Mouse (Mus musculus) kidney, adult 8-10 months (tissue): ENCODE data around the gene Gm21762.
"Not testable (repeated sequence)": the region's sequence is repeated elsewhere in the genome, so short reads cannot be mapped to it uniquely, and the experiment has no call there.

Source experiments
- DNase-seq, 2 experiments: peaks; one replicate each; pipeline ENCODE4 v3.0.0; 2022

The Gm21762 gene

GRCm38 (mm10) chr13:120215847-120216246 is at the start of gene Gm21762:
Gm21762 (minus strand) TSS chr13:120215947.
- DNase-seq: not testable (repeated sequence)

GRCm38 (mm10) chr13:120262870-120263269 is 47.1 kb upstream of the Gm21762 start, which contains the start of gene AF067061:
AF067061 (plus strand) TSS chr13:120263114.
- not testable (repeated sequence) for DNase-seq

- not testable (repeated sequence) for DNase-seq
Measured at GRCm38 (mm10) chr13:120259718-120260117, 44.0 kb upstream of the Gm21762 start.

GRCm38 (mm10) chr13:120258817-120259658 is 43.3 kb upstream of the Gm21762 start:
- DNase-seq: not testable (repeated sequence)

GRCm38 (mm10) chr13:120251208-120251924 is 35.6 kb upstream of the Gm21762 start:
- not testable (repeated sequence) for DNase-seq

DNA sequence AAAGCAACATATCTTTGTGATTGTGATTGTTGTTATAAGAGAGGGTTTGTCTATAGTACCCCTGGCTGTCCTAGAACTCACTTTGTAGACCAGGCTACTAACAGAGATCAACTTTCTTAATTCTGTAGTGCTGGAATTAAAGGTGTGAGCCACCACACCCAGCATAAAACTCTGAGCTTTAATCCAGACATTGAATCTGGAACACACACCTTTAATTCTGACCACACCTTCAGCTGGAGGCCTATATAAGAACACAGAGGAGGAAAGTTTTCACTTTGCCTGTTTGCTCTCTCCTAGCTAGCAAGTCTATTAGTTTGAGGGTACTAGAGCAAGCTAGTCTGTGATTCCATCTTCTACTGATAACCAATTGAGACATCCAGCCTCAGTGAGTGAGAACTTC is 23.1 kb upstream of the Gm21762 start, which contains the start of gene Gm21731:
TSS of gene Gm21731 (plus strand) at position 301 of the 400 bp plus-strand sequence.
- DNase-seq: not testable (repeated sequence)

DNA sequence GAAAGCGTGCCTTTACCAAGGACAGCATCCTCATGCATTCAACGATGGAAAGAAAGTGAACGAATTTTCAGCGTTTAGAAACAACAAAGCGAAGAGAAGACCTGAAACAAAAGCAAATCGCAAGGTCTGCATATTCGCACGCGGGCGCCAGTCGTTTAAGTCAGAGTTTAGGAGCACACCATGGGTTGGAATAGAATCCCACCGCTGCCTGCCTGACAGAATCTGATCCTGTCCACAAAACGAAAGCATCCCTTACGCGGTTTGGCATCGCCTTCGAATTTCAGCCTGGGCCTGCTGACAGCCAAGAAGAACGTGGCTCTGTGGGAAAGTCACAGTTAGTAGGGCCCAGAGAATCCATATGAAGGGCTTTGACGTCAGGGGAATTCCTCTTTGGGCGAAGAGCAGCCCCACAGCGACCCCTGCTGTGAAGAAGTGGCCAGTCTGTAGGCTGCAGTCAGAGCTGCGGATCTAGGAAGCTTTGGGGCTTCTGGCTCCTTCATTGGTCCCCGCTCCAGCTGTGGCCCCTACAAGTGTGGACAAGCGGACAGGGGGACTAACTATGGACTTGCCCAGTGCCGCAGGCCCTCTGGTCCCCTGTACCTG is 16.8 kb upstream of the Gm21762 start:
- not testable (repeated sequence) for DNase-seq

- not testable (repeated sequence) for DNase-seq
Measured at GRCm38 (mm10) chr13:120231798-120232197, 16.1 kb upstream of the Gm21762 start.

GRCm38 (mm10) chr13:120223012-120223659 is 7.4 kb upstream of the Gm21762 start:
- DNase-seq: not testable (repeated sequence)

DNA sequence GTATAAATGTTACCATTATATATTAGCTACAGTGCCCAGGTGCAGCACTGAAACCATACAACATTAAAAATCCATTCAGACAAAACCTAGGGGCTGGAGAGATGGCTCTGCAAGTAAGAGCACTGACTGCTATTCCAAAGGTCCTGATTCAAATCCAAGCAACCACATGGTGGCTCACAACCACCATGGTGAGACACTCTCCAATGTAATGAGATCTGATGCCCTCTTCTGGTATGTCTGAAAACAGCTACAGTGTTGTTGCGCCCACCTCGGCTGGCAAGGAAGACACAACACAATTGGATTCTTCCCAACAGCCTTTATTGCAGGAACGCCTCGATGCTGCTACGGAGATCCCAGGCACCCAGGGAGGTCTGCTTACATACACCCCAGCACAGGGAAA is 5.2 kb upstream of the Gm21762 start:
- DNase-seq: not testable (repeated sequence)

DNA sequence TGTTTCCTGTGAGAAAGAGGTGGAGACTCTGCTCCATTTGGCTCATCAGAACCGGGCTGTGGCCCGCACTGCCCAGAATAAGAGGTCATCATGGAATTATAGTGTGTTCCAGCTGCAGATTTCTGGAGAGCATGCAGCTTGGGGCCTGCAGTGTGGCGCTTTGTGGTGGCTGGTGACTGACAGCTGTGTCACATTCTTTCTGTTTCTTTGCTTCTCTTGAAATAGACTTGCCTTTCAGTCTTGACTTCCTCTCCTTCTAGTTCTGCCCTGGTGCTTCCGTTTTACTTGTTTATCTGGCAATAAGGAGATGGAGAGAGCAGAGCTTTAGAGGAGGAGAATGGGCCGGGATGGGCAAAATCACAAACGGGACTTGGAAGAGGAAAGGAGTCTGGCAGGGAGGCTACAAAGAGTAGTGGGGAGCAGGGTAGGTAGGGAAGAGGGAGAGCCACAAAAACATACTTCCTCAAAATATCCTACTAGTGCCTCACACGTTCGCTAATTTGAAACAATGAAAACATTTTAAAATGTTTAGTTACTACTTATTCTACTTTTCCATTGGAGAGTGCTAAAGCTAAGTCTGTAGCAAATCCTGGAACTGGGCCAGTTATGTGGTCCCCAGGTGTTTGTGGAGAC is 19.4 kb downstream of the Gm21762 start:
- DNase-seq: not testable (repeated sequence)

- DNase-seq: not testable (repeated sequence)
Measured at GRCm38 (mm10) chr13:120172133-120172532, 43.6 kb downstream of the Gm21762 start, which contains the start of gene Gm21818. Gm21818 (plus strand) TSS chr13:120172433.

GRCm38 (mm10) chr13:120168301-120168700 is 47.4 kb downstream of the Gm21762 start:
- peak; percentile 21 to 24 for DNase-seq
